Mouse (Mus musculus) megakaryocyte, adult 5-6 weeks (primary cell): ENCODE data around the gene Ppfibp1. TPM values are rescaled to one million over a fixed set of nuclear protein-coding genes. Genes with fewer than 3 reads are reported as not detected.

Experiments used
- ATAC-seq: 2 replicates; pipeline ENCODE4 v1.8.0; 2016; ENCODE audit warnings: mild to moderate bottlenecking, inconsistent platforms; ENCODE audit not compliant: poor library complexity, severe bottlenecking
- total RNA-seq, 2 experiments: library from RNA; stranded (forward) in 1 of 2; stranded (reverse) in 1 of 2; fragments of 153-499, 151-499 nt in 1 of 2; fragments of 221-1000, 200-1000 nt in 1 of 2; gene quantifications; 2 replicates each; pipeline versions ENCODE4 v1.2.3 to v1.2.4; 2015 to 2017

Ppfibp1 gene
- total RNA-seq, 2 experiments from 2014 or later: 5.0 to 10.5 TPM

- ATAC-seq: no peak
These were observed 93.1 kb downstream of the Ppfibp1 start for GRCm38 (mm10) chr6:146981249-146981835.

DNA sequence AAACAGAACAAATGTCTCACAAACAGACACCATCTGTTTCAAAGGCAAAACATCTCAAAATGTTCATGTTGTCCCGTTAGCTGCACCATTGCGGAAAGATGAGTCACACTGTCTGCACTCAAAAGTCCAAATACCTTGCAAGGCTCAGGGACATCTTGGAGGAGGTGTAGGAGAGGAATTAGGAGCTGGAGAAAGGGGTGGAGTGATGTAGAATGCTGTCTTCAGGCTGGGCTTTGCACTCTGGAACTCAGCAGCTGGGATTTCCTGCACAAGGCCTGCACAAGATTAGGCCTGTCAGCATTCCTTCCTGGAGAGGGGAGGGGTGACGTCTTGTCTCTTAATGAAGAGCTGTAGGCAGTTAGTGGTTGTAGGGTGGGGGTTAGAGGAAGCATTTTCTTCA is 96.3 kb downstream of the Ppfibp1 start:
- no peak for ATAC-seq

DNA sequence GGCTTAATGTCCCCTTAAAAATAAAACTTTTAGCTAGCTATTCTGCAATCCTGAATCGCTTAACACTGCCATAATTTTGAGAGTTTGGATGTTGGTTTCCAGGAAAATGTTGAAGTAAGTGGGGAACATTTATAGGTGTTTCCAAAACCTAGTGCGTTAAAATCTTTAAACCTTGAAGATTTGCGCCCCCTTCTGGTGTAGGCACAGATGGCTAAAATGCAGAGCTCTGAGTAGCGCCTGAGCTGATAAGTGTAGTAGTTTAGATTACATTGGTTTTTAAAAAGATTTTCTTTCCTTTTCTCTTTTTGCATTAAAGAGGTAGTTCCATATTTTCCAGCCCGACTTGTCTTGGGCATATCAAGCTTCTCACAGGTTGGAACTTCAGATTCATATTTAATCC is 105.9 kb downstream of the Ppfibp1 start:
- peak; percentile 64 for ATAC-seq

DNA sequence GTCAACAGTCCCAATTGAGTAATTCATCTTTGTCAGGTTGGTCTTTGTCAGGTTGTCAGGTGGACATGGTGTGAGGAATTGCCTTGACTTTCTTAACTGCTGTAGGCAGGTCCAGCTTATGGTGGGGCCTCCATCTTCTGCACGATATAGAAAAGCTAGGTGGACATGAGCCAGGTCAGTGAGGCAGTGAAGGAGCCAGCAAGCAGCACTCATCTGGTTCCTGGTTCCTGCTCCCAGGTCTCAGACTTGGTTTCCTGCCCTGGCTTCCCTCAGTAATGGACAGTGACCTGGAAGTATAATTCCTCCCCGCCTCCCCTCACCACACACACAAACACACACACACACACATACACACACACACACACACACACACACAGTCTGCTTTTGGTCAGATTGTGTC is 107.1 kb downstream of the Ppfibp1 start:
- no peak for ATAC-seq

DNA sequence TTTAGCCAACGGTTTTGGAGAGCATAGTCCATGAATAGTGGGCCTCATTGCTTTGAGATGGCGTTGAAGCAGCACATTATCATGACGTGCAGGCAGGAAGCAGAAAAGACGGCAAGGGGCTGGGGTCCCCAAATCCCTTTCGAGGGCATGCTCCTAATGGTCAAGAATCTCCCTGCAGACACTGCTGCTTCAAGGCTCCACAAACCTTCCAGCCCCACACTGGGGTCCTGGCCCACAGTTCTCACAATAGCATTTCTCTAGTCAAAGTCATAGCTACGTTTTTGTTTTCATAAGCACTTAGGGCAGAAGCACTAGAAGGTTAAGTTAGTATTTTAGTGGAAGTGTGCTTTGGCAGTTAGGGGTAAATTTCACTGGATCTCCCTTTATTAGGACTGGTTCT is 107.6 kb downstream of the Ppfibp1 start:
- no peak for ATAC-seq

DNA sequence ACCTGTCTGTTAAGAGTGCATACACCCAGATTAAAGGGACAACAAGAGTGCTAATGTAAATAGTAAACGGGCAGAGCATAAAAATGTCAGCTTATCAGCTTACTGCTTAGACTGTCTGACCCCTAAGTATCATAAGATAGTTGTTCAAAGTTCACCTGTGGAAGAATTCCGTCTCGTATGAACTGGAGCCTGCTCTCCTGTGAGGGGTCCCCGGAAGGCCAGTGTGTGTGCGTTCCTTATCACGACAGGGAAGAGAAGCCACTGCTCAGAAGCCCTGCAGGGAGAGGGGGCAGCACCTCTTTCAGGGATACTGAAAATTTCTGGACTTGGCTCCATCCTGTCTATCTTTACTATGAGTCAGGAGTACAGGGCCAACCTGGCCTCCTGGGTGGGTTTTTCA is 108.7 kb downstream of the Ppfibp1 start:
- no peak for ATAC-seq

GRCm38 (mm10) chr6:146998710-146999109 is 110.4 kb downstream of the Ppfibp1 start:
- no peak for ATAC-seq

DNA sequence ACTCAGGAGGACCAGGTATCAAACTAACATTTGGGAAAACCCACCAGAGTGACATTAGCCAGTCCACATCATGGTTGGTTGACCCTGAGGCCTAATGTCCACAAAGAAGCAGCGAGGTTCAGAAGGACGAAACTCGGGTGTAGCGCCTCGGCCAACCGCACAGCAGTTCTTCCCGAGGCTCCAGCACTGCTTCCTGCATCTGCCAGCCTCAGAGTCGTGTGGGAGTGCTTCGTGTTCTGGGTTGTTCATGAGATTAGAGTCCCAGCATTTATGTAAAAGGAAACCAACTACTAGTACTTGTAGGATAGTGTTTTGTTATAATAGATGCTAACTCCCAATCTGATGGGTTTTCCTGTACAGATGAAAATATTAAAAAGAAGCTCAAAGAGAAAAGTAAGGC is 111.0 kb downstream of the Ppfibp1 start:
- ATAC-seq: no peak

GRCm38 (mm10) chr6:146999755-147000154 is 111.5 kb downstream of the Ppfibp1 start:
- no peak for ATAC-seq

DNA sequence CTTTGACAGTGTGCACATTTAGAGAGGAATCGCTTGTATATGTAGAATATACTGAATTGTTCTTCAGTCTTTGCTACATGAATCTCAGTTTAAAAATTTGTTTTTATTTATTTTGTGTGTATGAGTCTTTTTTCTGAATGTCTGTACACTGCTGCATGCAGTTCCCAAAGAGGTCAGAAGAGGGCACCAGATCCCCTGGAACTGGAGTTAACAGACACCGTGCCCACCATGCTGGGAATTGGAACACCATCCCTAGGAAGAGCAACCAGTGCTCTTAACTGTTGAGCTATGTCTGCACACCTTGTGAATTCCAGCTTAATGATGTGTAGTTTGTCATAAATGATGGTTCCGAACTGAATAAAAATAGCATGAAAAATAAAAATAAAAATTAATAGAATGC is 119.9 kb downstream of the Ppfibp1 start:
- peak; percentile 70 for ATAC-seq

GRCm38 (mm10) chr6:147010358-147010757 is 122.1 kb downstream of the Ppfibp1 start:
- no peak for ATAC-seq

- ATAC-seq: no peak
These were observed 122.7 kb downstream of the Ppfibp1 start for GRCm38 (mm10) chr6:147010811-147011520.

- peak; percentile 61 for ATAC-seq
These were observed 123.3 kb downstream of the Ppfibp1 start for GRCm38 (mm10) chr6:147011555-147011954.

DNA sequence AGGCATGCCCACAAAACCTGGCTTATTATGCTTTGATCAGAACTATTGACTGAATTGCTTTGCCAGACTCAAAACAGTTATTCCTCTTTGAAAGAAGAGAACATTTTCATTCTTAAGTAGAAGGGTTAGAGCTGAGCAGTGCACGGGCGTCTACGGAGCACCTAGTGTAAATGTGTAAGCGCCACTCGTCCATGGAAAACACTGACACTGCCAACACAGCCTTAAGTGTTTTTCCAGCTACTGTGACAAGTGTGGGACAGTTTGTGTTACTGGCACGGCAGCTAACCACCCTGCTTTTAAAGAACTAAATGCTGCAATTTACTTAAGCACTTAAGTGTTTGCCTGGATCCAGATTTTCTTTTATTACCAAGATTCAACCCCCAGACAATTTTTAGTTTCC is 123.7 kb downstream of the Ppfibp1 start:
- no peak for ATAC-seq

DNA sequence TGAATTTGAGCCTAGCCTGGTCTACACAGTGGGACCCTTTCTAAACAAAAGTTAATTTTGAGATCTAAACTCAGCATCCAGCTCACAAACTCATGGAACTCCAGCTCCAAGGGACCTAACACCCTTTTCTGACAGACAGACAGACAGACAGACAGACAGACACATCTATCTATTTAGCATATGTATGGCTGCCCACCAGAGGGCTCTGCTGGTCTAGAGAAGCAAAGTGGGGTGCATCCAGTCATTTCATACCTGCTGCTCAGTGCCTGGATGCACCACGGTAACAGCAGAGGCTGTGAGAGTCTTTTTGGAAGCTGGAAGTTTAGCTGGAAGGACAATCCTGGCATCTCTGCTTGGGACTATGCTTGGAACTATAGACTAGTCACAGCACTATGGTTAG is 125.3 kb downstream of the Ppfibp1 start:
- no peak for ATAC-seq

GRCm38 (mm10) chr6:147017906-147018305 is 129.6 kb downstream of the Ppfibp1 start:
- no peak for ATAC-seq

- no peak for ATAC-seq
These were observed 130.1 kb downstream of the Ppfibp1 start for GRCm38 (mm10) chr6:147018364-147018763.

GRCm38 (mm10) chr6:147021181-147021580 is 132.9 kb downstream of the Ppfibp1 start:
- ATAC-seq: no peak

DNA sequence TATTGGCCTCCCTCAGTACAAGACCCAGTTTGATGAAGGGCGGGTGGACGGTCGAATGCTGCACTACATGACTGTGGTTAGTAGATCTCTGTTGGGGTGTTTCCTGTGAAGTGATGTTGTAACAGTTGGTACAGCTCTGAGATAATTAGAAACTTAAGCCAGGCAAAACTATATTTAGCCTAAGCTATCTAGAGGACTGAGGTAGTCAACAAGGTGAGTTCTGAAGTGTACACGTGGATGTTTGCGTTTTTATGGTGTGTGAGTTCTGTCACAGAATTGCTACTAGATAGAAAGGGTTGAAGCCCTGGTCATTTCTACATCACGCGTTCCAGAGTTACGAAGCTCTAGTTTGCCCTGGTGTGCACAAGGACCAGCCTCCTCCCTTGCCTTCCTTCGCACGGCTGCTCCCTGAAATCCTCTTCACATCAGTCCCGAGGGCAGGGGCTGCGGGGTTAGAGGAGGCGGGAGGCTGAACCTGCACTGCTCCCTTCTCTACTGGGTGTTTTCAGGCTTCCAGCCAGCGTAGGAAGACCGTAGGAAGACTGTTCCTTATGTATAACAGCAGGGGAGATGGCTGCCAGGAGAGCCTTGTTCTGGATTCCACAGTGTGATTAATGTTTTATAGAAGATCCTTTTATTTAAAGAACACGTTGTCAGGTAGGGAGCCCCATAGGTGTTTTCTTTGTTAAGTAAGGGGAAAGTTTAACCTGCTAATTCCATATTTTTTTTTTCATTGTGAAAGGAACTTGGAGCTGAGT is 134.3 kb downstream of the Ppfibp1 start:
- no peak for ATAC-seq

GRCm38 (mm10) chr6:147023133-147023395 is 134.8 kb downstream of the Ppfibp1 start:
- ATAC-seq: no peak

GRCm38 (mm10) chr6:147023568-147023967 is 135.3 kb downstream of the Ppfibp1 start:
- ATAC-seq: peak; percentile 50

- ATAC-seq: no peak
These were observed 136.5 kb downstream of the Ppfibp1 start for GRCm38 (mm10) chr6:147024761-147025160.
